Comparison of ENCODE assay signal across 32 mouse cellular contexts in genomic region chr1:17978086-17978485, GRCm38 (mm10).
A peak's percentile ranks its signal among the peaks of the same experiment; 100 is the strongest.
DNase-seq lines count a peak whose midpoint lies in the region; ATAC-seq and TF ChIP-seq lines count a peak whose summit lies in the region.
"Had no signal": no experiment of that assay in that cellular context is flagged by ENCODE, and none has a peak within 500 bp of the region (broad histone marks: within the 10 kb centered on the region; RNA-seq: fewer than 3 reads in every experiment).

No protein-coding gene starts in this region.

- no peaks in the 10 kb centered on the region for H3K27me3 ChIP-seq in hindbrain, postnatal 0 days (ENCODE audit: insufficient read depth, low read length)
- H3K27me3 ChIP-seq in hindbrain, embryonic 11.5 days (ENCODE audit: control insufficient read depth, insufficient read depth, low read length) = no peaks in the 10 kb centered on the region
- H3K27me3 ChIP-seq in midbrain, embryonic 14.5 days (ENCODE audit: control insufficient read depth, insufficient read depth, low read length) = no peaks in the 10 kb centered on the region
- no peaks in the 10 kb centered on the region for H3K27me3 ChIP-seq in midbrain, embryonic 11.5 days (ENCODE audit: control insufficient read depth, insufficient read depth, low read length)
- H3K27me3 ChIP-seq: forebrain, embryonic 12.5 days; forebrain, embryonic 15.5 days; heart, embryonic 13.5 days; Patski had no signal

- no peaks in the 10 kb centered on the region for H3K36me3 ChIP-seq in hindbrain, postnatal 0 days (ENCODE audit: insufficient read depth, low read length)
- H3K36me3 ChIP-seq in hindbrain, embryonic 11.5 days (ENCODE audit: control insufficient read depth, insufficient read depth, low read length) = no peaks in the 10 kb centered on the region
- H3K36me3 ChIP-seq in midbrain, embryonic 14.5 days (ENCODE audit: control insufficient read depth, insufficient read depth, low read length) = no peaks in the 10 kb centered on the region
- H3K36me3 ChIP-seq in midbrain, embryonic 11.5 days (ENCODE audit: control insufficient read depth, insufficient read depth, low read length) = no peaks in the 10 kb centered on the region
- H3K36me3 ChIP-seq: embryonic facial prominence, embryonic 10.5 days; embryonic facial prominence, embryonic 13.5 days; forebrain, embryonic 12.5 days; forebrain, embryonic 15.5 days; G1E; heart, embryonic 10.5 days; heart, embryonic 13.5 days; hindbrain, embryonic 13.5 days had no signal

- H3K27ac ChIP-seq in hindbrain, postnatal 0 days = no peak overlapping the region
- H3K27ac ChIP-seq in hindbrain, embryonic 11.5 days (ENCODE audit: low read depth, low read length) = no peak overlapping the region
- H3K27ac ChIP-seq in midbrain, embryonic 14.5 days (replicated peaks; ENCODE audit: low read depth, low read length) = no peak overlapping the region
- no peak overlapping the region for H3K27ac ChIP-seq in midbrain, embryonic 11.5 days (ENCODE audit: low read depth, low read length)
- H3K27ac ChIP-seq: embryonic facial prominence, embryonic 10.5 days; embryonic facial prominence, embryonic 13.5 days; forebrain, embryonic 12.5 days; forebrain, embryonic 15.5 days; heart, adult 2 months; heart, embryonic 10.5 days; heart, embryonic 13.5 days; hindbrain, embryonic 13.5 days had no signal

- intact Hi-C loops in heart, postnatal 36 days (cut with DNase I) = loop anchor here (2.0 kb wide), 1 partner anchor 129 kb away; no protein-coding TSS in a partner anchor

- no peaks in the 10 kb centered on the region for H3K9me3 ChIP-seq in hindbrain, postnatal 0 days (ENCODE audit: low read length)
- no peaks in the 10 kb centered on the region for H3K9me3 ChIP-seq in hindbrain, embryonic 11.5 days (ENCODE audit: control insufficient read depth, low read length)
- no peaks in the 10 kb centered on the region for H3K9me3 ChIP-seq in midbrain, embryonic 14.5 days (ENCODE audit: control insufficient read depth, low read length)
- H3K9me3 ChIP-seq in midbrain, embryonic 11.5 days (ENCODE audit: control insufficient read depth, low read length) = no peaks in the 10 kb centered on the region
- H3K9me3 ChIP-seq: embryonic facial prominence, embryonic 10.5 days; embryonic facial prominence, embryonic 13.5 days; forebrain, embryonic 12.5 days; forebrain, embryonic 15.5 days; G1E; heart, embryonic 10.5 days; heart, embryonic 13.5 days; hindbrain, embryonic 13.5 days had no signal

- H3K4me2 ChIP-seq in hindbrain, postnatal 0 days (ENCODE audit: low read depth, low read length) = no peak overlapping the region
- H3K4me2 ChIP-seq in hindbrain, embryonic 11.5 days (replicated peaks; ENCODE audit: low read depth, low read length) = no peak overlapping the region
- no peak overlapping the region for H3K4me2 ChIP-seq in midbrain, embryonic 14.5 days (ENCODE audit: low read length)
- no peak overlapping the region for H3K4me2 ChIP-seq in midbrain, embryonic 11.5 days
- H3K4me2 ChIP-seq: embryonic facial prominence, embryonic 13.5 days; forebrain, embryonic 12.5 days; forebrain, embryonic 15.5 days; heart, embryonic 13.5 days; hindbrain, embryonic 13.5 days had no signal

- no peak for ATAC-seq in hindbrain, postnatal 0 days
- ATAC-seq in hindbrain, embryonic 11.5 days (ENCODE audit: low FRiP score) = no peak
- ATAC-seq in midbrain, embryonic 14.5 days (ENCODE audit: low FRiP score, low TSS enrichment) = 0 out of 2 replicates have a peak, but pooled peaks have one; percentile 11
- ATAC-seq in midbrain, embryonic 11.5 days (ENCODE audit: low FRiP score) = no peak
- ATAC-seq: activated CD4-positive, CD25-positive, alpha-beta regulatory T cell, adult 4 months; forebrain, embryonic 15.5 days; hindbrain, embryonic 16.5 days; inflammation-experienced regulatory T-cells, adult 6 months; intestine, embryonic 16.5 days; Patski had no signal

- H3K9ac ChIP-seq in hindbrain, postnatal 0 days (replicated peaks; ENCODE audit: low read length) = no peak overlapping the region
- no peak overlapping the region for H3K9ac ChIP-seq in hindbrain, embryonic 11.5 days (ENCODE audit: low read depth, low read length)
- no peak overlapping the region for H3K9ac ChIP-seq in midbrain, embryonic 14.5 days (replicated peaks; ENCODE audit: low read length)
- H3K9ac ChIP-seq in midbrain, embryonic 11.5 days (ENCODE audit: low read length) = no peak overlapping the region
- H3K9ac ChIP-seq: embryonic facial prominence, embryonic 13.5 days; forebrain, embryonic 12.5 days; forebrain, embryonic 15.5 days; heart, embryonic 13.5 days; hindbrain, embryonic 13.5 days had no signal

- TF ChIP-seq CTCF in hindbrain, postnatal 0 days (IDR thresholded peaks at IDR 0.05; ENCODE audit: low read depth) = 0 out of 2 replicates have a peak, but pooled peaks have one; percentile 7

- H3K4me3 ChIP-seq in hindbrain, postnatal 0 days (ENCODE audit: low read length) = no peak overlapping the region
- H3K4me3 ChIP-seq in hindbrain, embryonic 11.5 days (ENCODE audit: low read depth, low read length) = no peak overlapping the region
- no peak overlapping the region for H3K4me3 ChIP-seq in midbrain, embryonic 14.5 days (replicated peaks; ENCODE audit: low read depth, low read length)
- H3K4me3 ChIP-seq in midbrain, embryonic 11.5 days (ENCODE audit: low read depth, low read length) = no peak overlapping the region
- H3K4me3 ChIP-seq: embryonic facial prominence, embryonic 10.5 days; embryonic facial prominence, embryonic 13.5 days; erythroblast, embryonic 14.5 days; forebrain, embryonic 12.5 days; forebrain, embryonic 15.5 days; heart, adult 2 months; heart, embryonic 10.5 days; heart, embryonic 13.5 days; hindbrain, embryonic 13.5 days had no signal

- DNase-seq in hindbrain, postnatal 0 days (ENCODE audit: low spot score) = no peak
- DNase-seq in hindbrain, embryonic 11.5 days (ENCODE audit: low spot score) = no peak
- no peak for DNase-seq in midbrain, embryonic 14.5 days
- DNase-seq in midbrain, embryonic 11.5 days (ENCODE audit: low spot score, missing footprints) = no peak
- DNase-seq in ES-CJ7 (ENCODE audit: low read depth, low spot score) (peak; percentile 75), ZHBTc4 (ENCODE audit: low read depth, low spot score) (peak; percentile 57)
- DNase-seq in heart, postnatal 36 days = no peak
- no peak for DNase-seq in adrenal gland, adult 8-10 months
- DNase-seq: adrenal gland, postnatal 10 days; adrenal gland, postnatal 36 days; cerebellum, adult 18-20 months; cerebellum, adult 9-10 months; cerebellum, postnatal 14 days; embryo, embryonic 11 days; gastrocnemius, postnatal 10 days; gastrocnemius, postnatal 36 days; heart, adult 2 months; heart, postnatal 14 days had no signal

- 86% methylated on average over 2 of the region's 2 CpGs for WGBS in hindbrain, postnatal 0 days
- WGBS in hindbrain, embryonic 11.5 days = 96% methylated on average over 2 of the region's 2 CpGs
- 77% methylated on average over 2 of the region's 2 CpGs for WGBS in midbrain, embryonic 14.5 days
- WGBS in midbrain, embryonic 11.5 days = 88% methylated on average over 2 of the region's 2 CpGs

- no peaks in the 10 kb centered on the region for H3K4me1 ChIP-seq in hindbrain, postnatal 0 days (ENCODE audit: insufficient read depth, low read length)
- H3K4me1 ChIP-seq in hindbrain, embryonic 11.5 days (replicated peaks; ENCODE audit: control insufficient read depth, insufficient read depth, low read length) = no peaks in the 10 kb centered on the region
- H3K4me1 ChIP-seq in midbrain, embryonic 14.5 days (ENCODE audit: control insufficient read depth, insufficient read depth, low read length) = no peaks in the 10 kb centered on the region
- no peaks in the 10 kb centered on the region for H3K4me1 ChIP-seq in midbrain, embryonic 11.5 days (ENCODE audit: control insufficient read depth, insufficient read depth, low read length)
- H3K4me1 ChIP-seq: embryonic facial prominence, embryonic 10.5 days; embryonic facial prominence, embryonic 13.5 days; forebrain, embryonic 12.5 days; forebrain, embryonic 15.5 days; heart, embryonic 10.5 days; heart, embryonic 13.5 days; hindbrain, embryonic 13.5 days had no signal

Comparison
In these comparisons a context has a peak if more than half of its experiments do, and no peak if none do; other contexts are left out.
1. DNase-seq: peak in ES-CJ7 (single experiment) and ZHBTc4 (single experiment); none in hindbrain, postnatal 0 days (single experiment), hindbrain, embryonic 11.5 days (single experiment), midbrain, embryonic 14.5 days (single experiment), midbrain, embryonic 11.5 days (single experiment), heart, postnatal 36 days (0 of 2) and adrenal gland, adult 8-10 months (single experiment).